Mouse (Mus musculus) gastrocnemius, postnatal 36 days (tissue): ENCODE measurements around the gene Sema3b. TPM values are rescaled to one million over a fixed set of nuclear protein-coding genes. Genes with fewer than 3 reads are reported as not detected.

Source experiments
- DNase-seq, 2 experiments: peaks; one replicate each; pipeline ENCODE4 v3.0.0; 2022
- intact Hi-C: fragments of 180-260 bp; cut with DNase I; formaldehyde crosslinking; loops from one replicate; pipeline ENCODE4 v1.15.1; 2025
- total RNA-seq, 2 experiments: library from RNA; stranded (reverse); gene quantifications; 2 replicates each; pipeline ENCODE4 v1.2.3; 2021

Sema3b gene
- total RNA-seq, 2 experiments from 2014 or later, result 13.1 to 17.5 TPM

- intact Hi-C loops, result no loop called here
- no peak for DNase-seq
These were observed 55.3 kb downstream of the Sema3b start for GRCm38 (mm10) chr9:107553541-107554318.

GRCm38 (mm10) chr9:107552690-107553393 is 56.2 kb downstream of the Sema3b start:
- intact Hi-C loops, result no loop called here
- DNase-seq, result no peak

GRCm38 (mm10) chr9:107551890-107552355 is 57.1 kb downstream of the Sema3b start:
- intact Hi-C loops, result no loop called here
- no peak for DNase-seq

- intact Hi-C loops, result no loop called here
These were observed 57.7 kb downstream of the Sema3b start, which contains the start of gene Rassf1 for GRCm38 (mm10) chr9:107551117-107551889. TSS of gene Rassf1 (plus strand) at chr9:107551555.

GRCm38 (mm10) chr9:107550491-107551116 is 58.4 kb downstream of the Sema3b start:
- intact Hi-C loops, result no loop called here
- no peak for DNase-seq

More at GRCm38 (mm10) chr9:107551117-107551889, 57.7 kb downstream of the Sema3b start, which contains the start of gene Rassf1:
- peak; percentile 63 to 69 for DNase-seq

- intact Hi-C loops, result no loop called here
- DNase-seq, result no peak
These were observed 59.5 kb downstream of the Sema3b start for GRCm38 (mm10) chr9:107549297-107550074.

GRCm38 (mm10) chr9:107548820-107549219 is 60.2 kb downstream of the Sema3b start:
- intact Hi-C loops, result no loop called here
- no peak for DNase-seq

- DNase-seq, result no peak
- intact Hi-C loops, result no loop called here
These were observed 61.1 kb downstream of the Sema3b start for GRCm38 (mm10) chr9:107547957-107548356.

Other genes starting within 250 kb of the Sema3b start
- under 1 TPM; 0.35 to 0.71 TPM for gene Cacna2d2, start 209.6 kb downstream of the Sema3b start, total RNA-seq
- gene Tmem115, start 75.3 kb downstream of the Sema3b start, total RNA-seq, result 10 to 100 TPM; 13.3 to 14.3 TPM
- 1 to 10 TPM; 2.3 to 3.4 TPM for gene Cyb561d2, start 67.0 kb downstream of the Sema3b start, total RNA-seq
- gene Nprl2, start 67.0 kb downstream of the Sema3b start, total RNA-seq, result 10 to 100 TPM in 1 of 2 experiments, 1 to 10 TPM in 1; 9.1 to 11.6 TPM
- not detected for gene Zmynd10, start 61.9 kb downstream of the Sema3b start, total RNA-seq
- 10 to 100 TPM; 10.4 to 14.9 TPM for gene Rassf1, start 57.7 kb downstream of the Sema3b start, total RNA-seq
- gene Tusc2, start 46.0 kb downstream of the Sema3b start, total RNA-seq, result 10 to 100 TPM; 28.7 to 35.1 TPM
- gene Hyal2, start 41.3 kb downstream of the Sema3b start, total RNA-seq, result 10 to 100 TPM; 12.0 to 16.5 TPM
- gene Hyal1, start 32.3 kb downstream of the Sema3b start, total RNA-seq, result 1 to 10 TPM; 2.5 to 2.8 TPM
- gene Naa80, start 30.3 kb downstream of the Sema3b start, total RNA-seq, result 10 to 100 TPM; 11.2 to 14.4 TPM
- under 1 TPM; 0.23 to 0.27 TPM for gene Hyal3, start 28.4 kb downstream of the Sema3b start, total RNA-seq
- gene Ifrd2, start 21.6 kb downstream of the Sema3b start, total RNA-seq, result 10 to 100 TPM; 48.2 to 55.8 TPM
- 10 to 100 TPM; 65.2 to 70.5 TPM for gene Gnai2, start 26.1 kb upstream of the Sema3b start, total RNA-seq
- gene Slc38a3, start 60.3 kb upstream of the Sema3b start, total RNA-seq, result 10 to 100 TPM; 60.6 to 81.6 TPM
- gene Gnat1, start 70.5 kb upstream of the Sema3b start, total RNA-seq, result not detected
- gene Sema3f, start 101.2 kb upstream of the Sema3b start, total RNA-seq, result 1 to 10 TPM; 4.9 to 6.1 TPM
- 10 to 100 TPM; 32.7 to 36.3 TPM for gene Rbm5, start 161.8 kb upstream of the Sema3b start, total RNA-seq